Comparison of ENCODE assay signal across 8 mouse cellular contexts in genomic region chrX:162527240-162527639, GRCm38 (mm10).
DNase-seq lines count a peak whose midpoint lies in the region; ATAC-seq and TF ChIP-seq lines count a peak whose summit lies in the region.

No protein-coding gene starts in this region.

- H3K4me1 ChIP-seq in intestine, postnatal 0 days (replicated peaks; ENCODE audit: control insufficient read depth, insufficient read depth, low read length) = no peaks in the 10 kb centered on the region
- H3K4me1 ChIP-seq in intestine, embryonic 16.5 days (ENCODE audit: control insufficient read depth, insufficient read depth, low read length) = no peaks in the 10 kb centered on the region
- peaks cover 0 to 7% of the 10 kb centered on the region in 2 experiments; a peak in 1 of 4 replicates for H3K4me1 ChIP-seq in MEL (ENCODE audit: control insufficient read depth in 1 of 2, insufficient read depth in 2 of 2, low read length in 2 of 2)
- no peaks in the 10 kb centered on the region for H3K4me1 ChIP-seq in midbrain, embryonic 12.5 days

- H3K27ac ChIP-seq in intestine, postnatal 0 days (ENCODE audit: low read depth, low read length) = no peak overlapping the region
- no peak overlapping the region for H3K27ac ChIP-seq in intestine, embryonic 16.5 days (ENCODE audit: low read length)
- H3K27ac ChIP-seq in MEL (ENCODE audit: control insufficient read depth, low read depth, low read length) = no peak overlapping the region
- no peak overlapping the region for H3K27ac ChIP-seq in gastrocnemius, adult 2 months
- H3K27ac ChIP-seq in midbrain, embryonic 12.5 days (replicated peaks) = no peak overlapping the region

- H3K4me2 ChIP-seq in intestine, postnatal 0 days (replicated peaks; ENCODE audit: low read depth) = no peak overlapping the region
- no peak overlapping the region for H3K4me2 ChIP-seq in intestine, embryonic 16.5 days (ENCODE audit: low read depth, low read length)
- H3K4me2 ChIP-seq in midbrain, embryonic 12.5 days (replicated peaks) = no peak overlapping the region

- ATAC-seq in intestine, postnatal 0 days = no peak
- no peak for ATAC-seq in intestine, embryonic 16.5 days
- peak; percentile 30; the same call in 1 of the 2 replicates for ATAC-seq in midbrain, embryonic 12.5 days (ENCODE audit: low FRiP score, low read depth)
- no peak for ATAC-seq in erythroid progenitor cell, adult 5-6 weeks (replicated peaks; ENCODE audit: low FRiP score, poor library complexity, severe bottlenecking)

- 38% methylated on average over 2 of the region's 2 CpGs for WGBS in intestine, postnatal 0 days
- WGBS in intestine, embryonic 16.5 days = 37% methylated on average over 2 of the region's 2 CpGs
- WGBS in midbrain, embryonic 12.5 days = 42% methylated on average over 2 of the region's 2 CpGs

- TF ChIP-seq EP300 in MEL (IDR thresholded peaks at IDR 0.05; ENCODE audit: low read depth in 1 of 2, low read length in 2 of 2) = no peak

- H3K36me3 ChIP-seq in intestine, postnatal 0 days (ENCODE audit: control insufficient read depth, insufficient read depth) = no peaks in the 10 kb centered on the region
- no peaks in the 10 kb centered on the region for H3K36me3 ChIP-seq in intestine, embryonic 16.5 days (ENCODE audit: control insufficient read depth, insufficient read depth, low read length)
- H3K36me3 ChIP-seq in MEL (ENCODE audit: control insufficient read depth in 1 of 2, insufficient read depth in 2 of 2, low read length in 2 of 2) = peaks cover 0 to 7% of the 10 kb centered on the region in 2 experiments; a peak in 2 of 4 replicates
- no peaks in the 10 kb centered on the region for H3K36me3 ChIP-seq in midbrain, embryonic 12.5 days

- intact Hi-C loops in gastrocnemius, adult 2 months (cut with DNase I) = no loop called here

- TF ChIP-seq RAD21 in MEL (IDR thresholded peaks at IDR 0.05; ENCODE audit: low read depth, low read length) = peak; percentile 93

- H3K79me2 ChIP-seq in MEL (ENCODE audit: control insufficient read depth, insufficient read depth, low read length, poor library complexity) = no peaks in the 10 kb centered on the region

- peak; percentile 72 for TF ChIP-seq CTCF in intestine, postnatal 0 days (IDR thresholded peaks at IDR 0.05; ENCODE audit: low read depth)
- peak; percentile 86 to 95 (median 89) for TF ChIP-seq CTCF in MEL (IDR thresholded peaks at IDR 0.05 in 2 of 3, conservative IDR thresholded peaks at IDR 0.05 in 1 of 3; ENCODE audit: control insufficient read depth in 1 of 3, insufficient read depth in 1 of 3, low read depth in 2 of 3, low read length in 3 of 3, poor library complexity in 1 of 3, severe bottlenecking in 1 of 3)
- peak; percentile 70 for TF ChIP-seq CTCF in gastrocnemius, adult 2 months (IDR thresholded peaks at IDR 0.05)

- no peak overlapping the region for H3K9ac ChIP-seq in intestine, postnatal 0 days (ENCODE audit: low read depth, low read length)
- H3K9ac ChIP-seq in intestine, embryonic 16.5 days (ENCODE audit: low read depth, low read length) = no peak overlapping the region
- no peak overlapping the region for H3K9ac ChIP-seq in MEL (ENCODE audit: control insufficient read depth, low read depth, low read length, poor library complexity, severe bottlenecking)
- no peak overlapping the region for H3K9ac ChIP-seq in midbrain, embryonic 12.5 days (replicated peaks)

- no peak for TF ChIP-seq POLR2A in MEL (IDR thresholded peaks at IDR 0.05; ENCODE audit: control insufficient read depth in 1 of 2, insufficient read depth in 1 of 2, low read depth in 1 of 2, low read length in 2 of 2, poor library complexity in 1 of 2)

- DNase-seq in MEL (ENCODE audit: low read depth, low spot score) = peak; percentile 78
- peak; percentile 62 for DNase-seq in cerebellum, adult 11 months
- DNase-seq in gastrocnemius, adult 2 months = peak; percentile 30
- DNase-seq in layer of hippocampus, postnatal 14 days (ENCODE audit: low spot score in 2 of 2) = peak; percentile 35 to 62

- H3K4me3 ChIP-seq in intestine, postnatal 0 days (ENCODE audit: low read depth, low read length) = no peak overlapping the region
- H3K4me3 ChIP-seq in intestine, embryonic 16.5 days (ENCODE audit: low read length) = no peak overlapping the region
- no peak overlapping the region for H3K4me3 ChIP-seq in MEL (ENCODE audit: control insufficient read depth in 1 of 2, insufficient read depth in 1 of 2, low read depth in 2 of 2, low read length in 2 of 2)
- H3K4me3 ChIP-seq in gastrocnemius, adult 2 months = no peak overlapping the region
- H3K4me3 ChIP-seq in midbrain, embryonic 12.5 days = no peak overlapping the region

- no peaks in the 10 kb centered on the region for H3K9me3 ChIP-seq in intestine, postnatal 0 days (ENCODE audit: control insufficient read depth)
- no peaks in the 10 kb centered on the region for H3K9me3 ChIP-seq in intestine, embryonic 16.5 days (ENCODE audit: control insufficient read depth, low read length)
- H3K9me3 ChIP-seq in MEL (replicated peaks; ENCODE audit: insufficient read depth, low read length) = no peaks in the 10 kb centered on the region
- H3K9me3 ChIP-seq in midbrain, embryonic 12.5 days = no peaks in the 10 kb centered on the region

- H3K27me3 ChIP-seq in intestine, postnatal 0 days (replicated peaks; ENCODE audit: control insufficient read depth, insufficient read depth, low read length) = no peaks in the 10 kb centered on the region
- peaks cover 5% of the 10 kb centered on the region for H3K27me3 ChIP-seq in intestine, embryonic 16.5 days (replicated peaks; ENCODE audit: control insufficient read depth, insufficient read depth, low read length)
- H3K27me3 ChIP-seq in MEL (ENCODE audit: control insufficient read depth in 1 of 2, insufficient read depth in 2 of 2, low read length in 2 of 2) = no peaks in the 10 kb centered on the region
- H3K27me3 ChIP-seq in midbrain, embryonic 12.5 days = peaks cover 29% of the 10 kb centered on the region

TF ChIP-seq in MEL, 35 proteins besides CTCF, POLR2A, EP300 and RAD21:
- TF ChIP-seq MAFK (IDR thresholded peaks at IDR 0.05; ENCODE audit: borderline replicate concordance, low read depth, low read length) (no peak), MXI1 (IDR thresholded peaks at IDR 0.05; ENCODE audit: low read depth, low read length) (no peak), SMC3 (IDR thresholded peaks at IDR 0.05; ENCODE audit: low read depth, low read length) (peak; percentile 91), USF2 (IDR thresholded peaks at IDR 0.05; ENCODE audit: borderline replicate concordance in 1 of 2, insufficient read depth in 1 of 2, low read depth in 1 of 2, low read length in 2 of 2) (no peak), HCFC1 (IDR thresholded peaks at IDR 0.05; ENCODE audit: low read depth, low read length) (no peak), ZMIZ1 (IDR thresholded peaks at IDR 0.05; ENCODE audit: low read depth, low read length) (no peak), SIN3A (IDR thresholded peaks at IDR 0.05; ENCODE audit: low read length) (no peak), CHD1 (IDR thresholded peaks at IDR 0.05; ENCODE audit: low read depth, low read length) (no peak), ZC3H11A (IDR thresholded peaks at IDR 0.05; ENCODE audit: low read depth, low read length) (peak; percentile 84), TAL1 (IDR thresholded peaks at IDR 0.05; ENCODE audit: low read length) (no peak), MEF2A (IDR thresholded peaks at IDR 0.05; ENCODE audit: extremely low read depth, insufficient replicate concordance, low read depth, low read length, poor library complexity, severe bottlenecking) (no peak), GABPA (IDR thresholded peaks at IDR 0.05; ENCODE audit: low read depth, low read length) (no peak), USF1 (IDR thresholded peaks at IDR 0.05; ENCODE audit: low read depth, low read length) (no peak), POLR2AphosphoS2 (IDR thresholded peaks at IDR 0.05; ENCODE audit: low read length) (no peak), ZNF384 (IDR thresholded peaks at IDR 0.05; ENCODE audit: low read depth, low read length) (no peak), GATA1 (IDR thresholded peaks at IDR 0.05; ENCODE audit: low read depth, low read length) (no peak)
TF ChIP-seq in MEL: peak in this region for 2.
